Mouse (Mus musculus) megakaryocyte, embryonic 14.5 days (primary cell): ENCODE results near the gene Ikzf4. TPM values are rescaled to one million over a fixed set of nuclear protein-coding genes. Genes with fewer than 3 reads are reported as not detected.

ENCODE experiments used
- H3K27me3 ChIP-seq: replicated peaks from 2 replicates; pipeline ENCODE3; 2012; ENCODE audit warnings: inconsistent platforms
- H3K36me3 ChIP-seq: replicated peaks from 2 replicates; pipeline ENCODE3; 2012; ENCODE audit warnings: low read length, inconsistent platforms, mixed read lengths
- H3K4me1 ChIP-seq: 2 replicates; pipeline ENCODE4 v1.6.1; 2012; ENCODE audit warnings: inconsistent platforms
- H3K4me3 ChIP-seq: replicated peaks from 2 replicates; pipeline ENCODE3; 2012; ENCODE audit warnings: moderate library complexity, mild to moderate bottlenecking, inconsistent platforms
- H3K9me3 ChIP-seq: 2 replicates; pipeline ENCODE4 v1.6.1; 2012; ENCODE audit warnings: inconsistent platforms
- FLI1 ChIP-seq: IDR thresholded peaks from 2 replicates; pipeline ENCODE4 v1.6.1; 2012; ENCODE audit warnings: low read length, inconsistent platforms, mixed read lengths
- GATA1 ChIP-seq: IDR thresholded peaks from 3 replicates; pipeline ENCODE4 v1.6.1; 2012; ENCODE audit warnings: mixed read lengths, low read length, inconsistent platforms, borderline replicate concordance
- polyA plus RNA-seq: library from polyadenylated mRNA; stranded (reverse); fragments of >175 nt; gene quantifications from 2 replicates; pipeline ENCODE4 v1.2.3, GENCODE M21; 2012; ENCODE audit warnings: low replicate concordance; ENCODE audit not compliant: insufficient read depth

Ikzf4 gene
- polyA plus RNA-seq, result 0.37 TPM in 1 of 2 replicates, not detected in the other

- Histone ChIP-seq H3K9me3 (no peaks in the 10 kb centered on the region), H3K4me1 (peaks cover 24% of the 10 kb centered on the region), H3K4me3 (peak within 1 kb of the TSS; percentile 91), H3K27me3 (peaks cover 62% of the 10 kb centered on the region), H3K36me3 (no peaks in the 10 kb centered on the region)
- no peak for TF ChIP-seq GATA1
- no peak for TF ChIP-seq FLI1
These were observed at the start of gene Ikzf4 for GRCm38 (mm10) chr10:128645111-128646011. TSS of gene Ikzf4 (minus strand) at chr10:128645991.

DNA sequence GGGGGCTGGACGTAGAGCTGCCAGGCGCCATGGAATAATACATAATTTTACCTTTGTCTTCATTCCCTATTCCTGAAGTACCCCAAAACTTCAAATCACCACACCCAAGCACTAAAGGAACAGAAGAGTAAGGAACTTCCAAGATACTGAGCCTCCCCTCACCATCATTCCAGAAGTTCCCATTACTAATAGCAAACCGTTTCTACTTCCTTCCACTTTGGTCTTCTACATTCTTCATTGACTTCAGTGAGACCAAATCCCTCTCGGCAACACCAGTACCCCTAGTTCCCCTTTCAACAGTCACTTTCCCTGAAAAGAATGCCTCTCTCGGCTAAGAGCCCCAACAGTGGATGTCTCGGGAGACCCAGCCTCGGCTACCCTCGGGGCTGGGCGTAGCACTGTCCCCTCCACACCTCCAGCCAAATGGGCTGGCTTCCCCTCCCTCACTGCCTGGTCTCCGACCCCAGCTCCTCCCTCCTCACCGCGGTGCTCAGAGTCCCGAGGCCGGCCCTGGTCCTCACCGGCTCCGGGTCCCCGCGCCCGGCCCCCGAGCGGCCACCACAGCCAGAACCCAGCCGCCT, 49.7 kb upstream of the Ikzf4 start:
- TF ChIP-seq GATA1 (no peak), FLI1 (no peak)
- peaks cover 64% of the 10 kb centered on the region for H3K4me1 ChIP-seq
- H3K9me3 ChIP-seq, result no peaks in the 10 kb centered on the region
- H3K36me3 ChIP-seq, result peaks cover 52% of the 10 kb centered on the region
- peak overlapping the region; percentile 91 for H3K4me3 ChIP-seq
- H3K27me3 ChIP-seq, result no peaks in the 10 kb centered on the region

DNA sequence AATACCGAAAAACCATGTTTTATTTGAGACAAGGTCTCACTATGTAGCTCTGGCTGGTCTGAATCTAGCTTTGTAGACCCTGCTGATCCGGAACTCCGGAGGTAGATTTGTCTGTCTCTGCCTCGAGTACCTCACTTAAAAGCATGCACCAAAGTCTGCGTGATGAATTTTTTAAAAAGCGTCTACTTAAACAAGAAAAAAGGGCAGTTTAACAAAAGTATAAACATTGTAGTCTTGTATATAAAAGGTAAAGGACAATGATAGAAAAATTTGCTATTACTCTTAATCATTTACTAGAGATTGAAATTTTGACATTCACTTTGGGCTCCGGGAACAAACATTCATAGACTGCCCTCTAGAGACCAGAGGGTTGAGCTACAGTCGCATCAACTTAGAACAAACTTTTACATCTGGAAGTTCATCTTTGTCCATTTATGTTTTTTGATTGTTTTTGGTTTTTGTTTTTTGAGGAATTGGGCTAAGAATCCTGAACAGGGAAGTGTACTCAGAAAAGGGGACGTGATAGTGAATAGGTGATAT, 28.7 kb upstream of the Ikzf4 start:
- peaks cover 40% of the 10 kb centered on the region for H3K27me3 ChIP-seq
- H3K4me1 ChIP-seq, result peaks cover 11% of the 10 kb centered on the region
- TF ChIP-seq FLI1 (no peak), GATA1 (no peak)
- no peaks in the 10 kb centered on the region for H3K9me3 ChIP-seq
- peak overlapping the region; percentile 94 for H3K4me3 ChIP-seq
- H3K36me3 ChIP-seq, result peaks cover 4% of the 10 kb centered on the region

DNA sequence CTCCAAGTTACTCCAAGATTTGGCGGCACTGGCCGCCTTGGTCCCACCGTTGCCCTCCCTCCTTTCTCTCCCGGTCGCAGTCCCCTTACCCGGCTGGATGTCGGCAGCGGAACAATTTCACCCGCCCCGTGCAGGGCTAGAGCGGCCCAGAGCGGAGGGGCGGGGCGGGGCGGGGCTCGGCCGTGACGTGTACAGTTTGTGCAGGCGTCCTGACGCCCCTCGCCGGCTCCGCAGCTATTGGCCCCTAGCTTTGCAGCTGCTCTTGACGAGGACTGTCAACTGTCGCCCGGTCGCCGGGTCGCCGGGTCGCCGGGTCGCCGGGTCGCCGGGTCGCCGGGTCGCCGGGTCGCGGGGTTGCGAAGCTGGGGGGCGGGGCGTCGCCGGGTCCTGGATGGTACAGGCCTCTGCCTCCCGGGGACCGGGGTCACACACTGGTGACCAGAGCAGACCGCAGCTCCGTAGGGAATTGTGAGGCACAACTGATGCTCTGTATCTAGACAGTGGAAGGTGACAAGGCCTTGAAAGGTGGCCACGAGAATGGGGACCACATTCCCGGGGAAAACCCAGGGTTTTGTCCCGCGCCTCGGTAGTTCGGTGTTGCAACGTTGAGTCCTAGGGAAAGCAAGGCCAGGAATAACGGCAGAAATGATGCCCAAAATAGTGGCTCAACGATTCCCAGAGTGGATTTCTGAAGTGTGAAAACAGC, 28.1 kb upstream of the Ikzf4 start, which contains the start of gene Suox:
Gene Suox, minus strand, starts transcription at position 311 of the 706 bp plus-strand sequence.
- Histone ChIP-seq H3K27me3 (peaks cover 46% of the 10 kb centered on the region), H3K4me3 (peak within 1 kb of the TSS; percentile 94), H3K4me1 (peaks cover 17% of the 10 kb centered on the region), H3K9me3 (no peaks in the 10 kb centered on the region), H3K36me3 (no peaks in the 10 kb centered on the region)
- TF ChIP-seq GATA1 (no peak), FLI1 (no peak)

DNA sequence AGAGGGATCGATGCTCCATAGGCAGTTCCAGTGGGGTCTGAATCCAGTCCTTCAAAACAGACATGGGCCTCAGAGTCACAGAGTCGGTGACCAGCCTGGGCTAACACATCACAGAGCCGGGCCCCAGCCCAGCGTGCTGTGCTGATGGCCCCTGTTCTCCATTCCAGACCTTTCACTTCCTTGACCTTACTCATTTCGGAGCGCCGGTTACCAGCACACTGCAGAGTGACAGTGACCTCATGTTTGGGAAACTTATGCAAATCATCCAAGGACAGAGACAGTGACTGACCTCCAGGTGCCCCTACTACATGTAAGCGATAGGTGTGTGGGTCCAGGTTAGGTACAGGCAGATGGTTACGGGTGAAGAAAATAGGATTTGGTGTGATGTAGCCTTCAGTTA, 25.4 kb upstream of the Ikzf4 start:
- no peaks in the 10 kb centered on the region for H3K36me3 ChIP-seq
- H3K27me3 ChIP-seq, result peaks cover 71% of the 10 kb centered on the region
- H3K4me3 ChIP-seq, result no peak overlapping the region
- H3K9me3 ChIP-seq, result no peaks in the 10 kb centered on the region
- peaks cover 24% of the 10 kb centered on the region for H3K4me1 ChIP-seq
- TF ChIP-seq FLI1 (no peak), GATA1 (no peak)

DNA sequence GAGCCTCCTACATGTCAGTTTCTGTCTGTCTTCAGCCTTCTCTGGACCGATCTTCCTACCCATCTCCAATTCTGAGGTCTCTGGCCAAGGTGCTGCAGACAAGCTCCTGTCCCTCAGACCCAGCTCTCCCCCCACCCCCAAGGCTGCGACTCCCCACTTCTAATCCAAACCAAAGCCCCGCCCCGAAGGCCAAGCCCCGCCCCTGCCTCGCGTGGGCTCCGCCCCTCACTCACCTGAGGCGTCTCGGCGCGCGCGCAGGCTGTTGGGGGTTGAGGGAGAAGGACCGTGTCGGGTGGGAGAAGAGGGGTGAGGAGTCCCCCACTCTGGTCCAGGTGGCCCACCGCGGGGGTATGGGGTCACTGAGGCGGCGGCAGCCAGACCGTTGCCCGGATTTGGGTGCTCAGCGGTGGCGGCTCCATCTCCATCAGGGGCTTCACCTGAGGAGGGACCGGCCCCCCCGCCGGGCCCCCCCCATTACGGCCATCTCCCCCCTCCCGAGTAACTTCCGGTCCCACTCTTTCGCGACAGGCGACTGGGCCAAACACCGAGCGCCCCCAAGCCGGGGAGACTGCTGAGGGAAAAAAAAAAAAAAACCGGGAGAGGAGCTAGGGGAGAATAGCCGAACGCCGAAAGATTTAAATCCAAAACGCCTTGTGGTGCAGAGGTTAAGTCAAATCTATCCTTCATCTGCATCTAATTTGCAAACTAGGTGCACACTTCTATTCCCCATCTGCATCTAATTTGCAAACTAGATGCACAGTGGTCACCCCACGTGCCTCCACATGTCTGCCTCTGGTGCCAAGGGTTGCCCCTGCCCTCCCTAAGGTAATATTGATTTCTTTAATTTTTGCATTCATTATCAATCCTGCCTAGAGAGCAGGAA, 23.2 kb upstream of the Ikzf4 start:
- TF ChIP-seq FLI1 (no peak), GATA1 (no peak)
- peaks cover 27% of the 10 kb centered on the region for H3K4me1 ChIP-seq

DNA sequence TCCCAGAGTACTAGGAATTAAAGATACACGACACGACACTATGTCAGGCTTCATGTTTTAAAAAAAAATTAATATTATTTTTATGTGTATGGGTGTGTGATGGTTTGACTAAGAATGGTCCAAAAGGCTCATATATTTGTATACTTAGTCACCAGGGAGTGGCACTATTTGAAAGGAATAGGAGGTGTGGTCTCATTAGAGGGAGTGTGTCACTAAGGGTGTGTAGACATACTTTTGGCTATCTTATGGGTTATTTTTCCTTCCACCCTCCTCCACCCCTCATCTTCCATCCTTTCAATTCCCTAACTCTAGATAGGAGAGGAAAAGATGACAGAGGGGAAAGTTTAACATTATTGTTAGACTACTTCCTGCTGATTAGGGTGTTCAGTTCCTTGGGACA, 20.0 kb upstream of the Ikzf4 start:
- no peak overlapping the region for H3K4me3 ChIP-seq
- H3K9me3 ChIP-seq, result peaks cover 7% of the 10 kb centered on the region; the same call in 1 of the 2 replicates
- H3K4me1 ChIP-seq, result peaks cover 35% of the 10 kb centered on the region
- peaks cover 69% of the 10 kb centered on the region for H3K27me3 ChIP-seq
- TF ChIP-seq GATA1 (no peak), FLI1 (no peak)
- H3K36me3 ChIP-seq, result no peaks in the 10 kb centered on the region

More for the DNA sequence above, 23.2 kb upstream of the Ikzf4 start:
- H3K4me3 ChIP-seq, result peak overlapping the region; percentile 90
- H3K36me3 ChIP-seq, result no peaks in the 10 kb centered on the region
- peaks cover 80% of the 10 kb centered on the region for H3K27me3 ChIP-seq
- peaks cover 7% of the 10 kb centered on the region; the same call in 1 of the 2 replicates for H3K9me3 ChIP-seq

- H3K27me3 ChIP-seq, result peaks cover 69% of the 10 kb centered on the region
- TF ChIP-seq FLI1, result no peak
- no peak for TF ChIP-seq GATA1
- H3K9me3 ChIP-seq, result peaks cover 7% of the 10 kb centered on the region; the same call in 1 of the 2 replicates
- peaks cover 35% of the 10 kb centered on the region for H3K4me1 ChIP-seq
- H3K4me3 ChIP-seq, result no peak overlapping the region
- H3K36me3 ChIP-seq, result no peaks in the 10 kb centered on the region
These were observed 19.5 kb upstream of the Ikzf4 start for GRCm38 (mm10) chr10:128665307-128665706.
